Mouse (Mus musculus) stomach, embryonic 16.5 days (tissue): Measurements from ENCODE around the gene Olfr1066. TPM values are rescaled to one million over a fixed set of nuclear protein-coding genes. Genes with fewer than 3 reads are reported as not detected.
"Not testable (repeated sequence)": the region's sequence is repeated elsewhere in the genome, so short reads cannot be mapped to it uniquely, and the experiment has no call there.

ENCODE experiments used
- ATAC-seq: fragments of 200-750 bp; cut with Nextera tagmentation; 2 replicates; pipeline ENCODE4 v1.8.0; 2017; ENCODE audit warnings: moderate number of reproducible peaks, moderate TSS enrichment; ENCODE audit not compliant: insufficient read depth, low FRiP score
- H3K27ac ChIP-seq: fragments of 300-500 bp; sonication (generic); 2 replicates; pipeline ENCODE4 v1.5.1; 2014; ENCODE audit warnings: low read length
- H3K27me3 ChIP-seq: fragments of 300-500 bp; sonication (generic); 2 replicates; pipeline ENCODE4 v1.6.1; 2014; ENCODE audit warnings: low read length, control low read depth, mixed read lengths; ENCODE audit not compliant: control insufficient read depth, insufficient read depth
- H3K36me3 ChIP-seq: fragments of 300-500 bp; sonication (generic); 2 replicates; pipeline ENCODE4 v1.6.1; 2014; ENCODE audit warnings: low read length; ENCODE audit not compliant: control insufficient read depth, insufficient read depth
- H3K4me1 ChIP-seq: fragments of 300-500 bp; sonication (generic); 2 replicates; pipeline ENCODE4 v1.6.1; 2014; ENCODE audit warnings: low read length, control low read depth, mixed read lengths; ENCODE audit not compliant: control insufficient read depth, insufficient read depth
- H3K4me2 ChIP-seq: fragments of 300-500 bp; sonication (generic); 2 replicates; pipeline ENCODE4 v1.6.1; 2014; ENCODE audit warnings: low read depth, low read length, mixed read lengths
- H3K4me3 ChIP-seq: fragments of 300-500 bp; sonication (generic); replicated peaks from 2 replicates; pipeline ENCODE4 v1.5.1; 2014; ENCODE audit warnings: mild to moderate bottlenecking, low read length
- H3K9ac ChIP-seq: fragments of 300-500 bp; sonication (generic); 2 replicates; pipeline ENCODE4 v1.6.1; 2014; ENCODE audit warnings: low read length
- H3K9me3 ChIP-seq: fragments of 300-500 bp; sonication (generic); replicated peaks from 2 replicates; pipeline ENCODE4 v1.6.1; 2016; ENCODE audit warnings: low read length, control low read depth; ENCODE audit not compliant: control insufficient read depth
- WGBS: fragments of 180-500 bp; shearing (Covaris S2); extraction: QIAGEN DNeasy Blood & Tissue Kit; methylation state at CpG from one replicate; pipeline ENCODE4 v1.1.7; 2014; 5-methylcytosine and 5-hydroxymethylcytosine counted together
- polyA plus RNA-seq: library from polyadenylated mRNA; unstranded; fragments of >200 nt; fragmentation: Nextera tagmentation; extraction: Ambion mirVana; gene quantifications from 2 replicates; pipeline ENCODE4 v1.2.1, GENCODE M21; 2015

Gene Olfr1066
- polyA plus RNA-seq = not detected in 2 replicates

DNA sequence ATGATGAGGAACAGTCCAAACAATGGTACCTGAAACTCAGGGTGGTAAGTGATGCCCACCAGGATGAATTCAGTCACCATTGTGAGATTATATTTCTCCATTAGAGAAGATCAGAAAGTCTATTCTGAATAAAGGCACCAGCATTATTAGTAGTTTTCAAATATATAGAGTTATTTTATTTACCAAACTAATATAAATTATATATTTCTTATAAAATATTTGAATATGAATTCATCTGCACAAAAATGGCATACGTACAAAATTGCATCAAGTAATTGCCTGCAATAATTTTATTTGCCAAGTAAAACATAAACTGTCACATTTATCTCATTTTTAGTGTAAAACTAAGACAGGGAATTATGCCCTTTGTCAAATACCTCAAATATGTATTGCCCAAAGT lies at the start of gene Olfr1066:
Gene Olfr1066, minus strand, starts transcription at position 101 of the 400 bp plus-strand sequence.
- Histone ChIP-seq H3K4me2 (no peak within 1 kb of the TSS), H3K36me3 (no peaks in the 10 kb centered on the region), H3K4me3 (no peak within 1 kb of the TSS), H3K9ac (no peak within 1 kb of the TSS), H3K4me1 (no peaks in the 10 kb centered on the region), H3K27me3 (no peaks in the 10 kb centered on the region), H3K27ac (no peak within 1 kb of the TSS), H3K9me3 (no peaks in the 10 kb centered on the region)
- ATAC-seq = no peak
- 70% methylated on average over 1 of the region's 1 CpGs for WGBS

DNA sequence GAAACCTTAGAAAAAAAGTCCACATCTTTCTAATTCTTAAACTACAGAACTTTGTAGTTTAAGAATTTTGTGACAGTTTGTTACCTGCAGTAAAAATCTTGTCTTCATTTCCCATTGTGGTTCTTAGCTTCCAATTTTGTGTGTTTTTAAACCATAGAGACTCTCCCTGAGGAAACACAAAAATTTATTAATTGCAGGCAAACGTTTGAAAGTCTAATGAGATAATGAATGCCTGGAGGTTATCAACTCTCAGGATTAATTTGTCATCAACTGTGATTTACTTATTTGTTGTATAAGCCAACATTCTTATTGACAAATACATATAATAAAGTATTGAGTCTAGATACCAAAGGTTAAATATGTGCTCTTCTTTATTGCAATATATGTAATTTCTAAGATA lies 31.2 kb upstream of the Olfr1066 start, which contains the start of gene Olfr228:
Gene Olfr228, minus strand, starts transcription at position 101 of the 400 bp plus-strand sequence.
- Histone ChIP-seq H3K36me3 (no peaks in the 10 kb centered on the region), H3K9me3 (no peaks in the 10 kb centered on the region), H3K27me3 (no peaks in the 10 kb centered on the region), H3K27ac (no peak within 1 kb of the TSS), H3K4me2 (no peak within 1 kb of the TSS), H3K4me1 (no peaks in the 10 kb centered on the region), H3K4me3 (no peak within 1 kb of the TSS), H3K9ac (no peak within 1 kb of the TSS)
- ATAC-seq = no peak
- WGBS = 30% methylated on average over 1 of the region's 1 CpGs

DNA sequence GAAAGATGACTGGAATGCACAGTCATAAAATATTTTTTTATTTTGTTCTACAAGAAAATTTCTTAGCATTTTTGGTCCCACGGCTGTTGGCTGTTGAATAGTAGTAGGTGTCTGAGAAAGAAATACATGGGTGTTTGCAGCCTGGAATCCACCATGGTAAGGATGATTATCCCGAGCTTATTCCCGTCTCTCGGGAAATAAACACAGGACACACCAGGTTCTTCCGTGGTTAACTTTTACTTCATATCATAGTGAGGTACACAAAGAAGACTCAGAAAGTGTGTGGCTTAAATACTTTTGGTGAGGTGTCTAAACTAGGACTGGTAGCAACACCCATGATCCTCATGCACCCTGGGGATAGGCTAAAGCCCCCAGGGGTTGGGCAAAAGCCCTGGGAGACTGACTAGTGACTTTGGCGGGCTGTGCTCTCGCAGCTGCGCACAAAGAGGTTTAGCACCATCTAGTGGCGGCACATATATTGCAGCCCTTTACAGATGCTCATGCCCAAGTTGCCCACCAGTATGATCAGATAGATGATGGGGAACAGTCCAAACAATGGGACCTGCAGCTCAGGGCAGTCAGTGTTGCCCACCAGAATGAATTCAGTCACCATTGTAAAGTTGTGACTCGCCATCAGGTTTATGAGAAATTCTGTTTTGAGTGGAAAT lies 8.5 kb upstream of the Olfr1066 start:
- Histone ChIP-seq H3K9ac (peak overlapping the region; percentile 43; the same call in 1 of the 2 replicates), H3K4me2 (peak overlapping the region; percentile 43)

DNA sequence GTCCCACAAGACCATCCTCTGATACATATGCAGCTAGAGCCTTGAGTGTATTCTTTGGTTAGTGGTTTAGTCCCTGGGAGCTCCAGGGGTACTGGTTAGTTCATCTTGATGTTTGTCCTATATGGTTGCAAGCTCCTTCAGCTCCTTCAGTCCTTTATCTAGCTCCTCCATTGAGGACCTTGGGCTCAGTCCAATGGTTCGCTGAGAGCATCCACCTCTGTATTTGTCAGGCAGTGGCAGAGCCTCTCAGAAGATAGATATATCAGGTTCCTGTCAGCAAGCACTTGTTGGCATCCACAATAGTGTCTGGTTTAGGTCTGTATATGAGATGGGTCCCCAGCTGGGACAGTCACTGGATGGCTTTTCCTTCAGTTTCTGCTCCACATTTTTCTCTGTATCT lies 4.4 kb upstream of the Olfr1066 start:
- WGBS = 61% methylated on average over 1 of the region's 1 CpGs
- Histone ChIP-seq H3K27ac (no peak overlapping the region), H3K9ac (no peak overlapping the region), H3K36me3 (no peaks in the 10 kb centered on the region), H3K27me3 (no peaks in the 10 kb centered on the region), H3K4me2 (no peak overlapping the region), H3K4me3 (no peak overlapping the region), H3K4me1 (no peaks in the 10 kb centered on the region), H3K9me3 (no peaks in the 10 kb centered on the region)
- no peak for ATAC-seq

More for the DNA sequence above, 8.5 kb upstream of the Olfr1066 start:
- H3K9me3 ChIP-seq = no peaks in the 10 kb centered on the region
- H3K27me3 ChIP-seq = no peaks in the 10 kb centered on the region
- no peaks in the 10 kb centered on the region for H3K36me3 ChIP-seq
- H3K4me3 ChIP-seq = 0 out of 2 replicates have a peak overlapping the region, but pooled peaks have one; percentile 10
- H3K4me1 ChIP-seq = no peaks in the 10 kb centered on the region
- no peak for ATAC-seq
- no peak overlapping the region for H3K27ac ChIP-seq
- 27% methylated on average over 10 of the region's 10 CpGs for WGBS

DNA sequence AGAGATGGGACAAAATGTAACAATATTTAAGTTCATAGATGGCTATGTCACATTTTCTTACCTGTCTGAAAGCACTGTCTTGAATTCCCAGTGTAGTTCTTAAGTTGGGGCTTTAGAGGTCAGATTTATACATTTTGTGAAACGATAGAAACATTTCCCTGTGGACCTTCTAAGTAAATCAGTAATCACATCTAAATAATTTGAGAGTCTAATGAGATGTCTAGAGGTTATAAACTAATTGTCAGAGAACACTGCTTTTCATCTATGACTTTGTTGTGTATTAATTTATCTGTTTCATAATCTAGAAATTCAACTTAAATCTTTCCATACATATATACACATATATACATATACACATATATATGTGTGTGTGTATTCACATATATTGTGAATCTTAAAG lies 5.6 kb downstream of the Olfr1066 start, which contains the start of gene Olfr1065:
Gene Olfr1065, minus strand, starts transcription at position 101 of the 400 bp plus-strand sequence.
- H3K4me2 ChIP-seq, H3K4me1 ChIP-seq, H3K9ac ChIP-seq, H3K4me3 ChIP-seq, H3K27me3 ChIP-seq, H3K27ac ChIP-seq, H3K9me3 ChIP-seq, ATAC-seq, H3K36me3 ChIP-seq: not testable (repeated sequence)
- WGBS = no CpG with 5 or more reads among the region's 1 CpGs

DNA sequence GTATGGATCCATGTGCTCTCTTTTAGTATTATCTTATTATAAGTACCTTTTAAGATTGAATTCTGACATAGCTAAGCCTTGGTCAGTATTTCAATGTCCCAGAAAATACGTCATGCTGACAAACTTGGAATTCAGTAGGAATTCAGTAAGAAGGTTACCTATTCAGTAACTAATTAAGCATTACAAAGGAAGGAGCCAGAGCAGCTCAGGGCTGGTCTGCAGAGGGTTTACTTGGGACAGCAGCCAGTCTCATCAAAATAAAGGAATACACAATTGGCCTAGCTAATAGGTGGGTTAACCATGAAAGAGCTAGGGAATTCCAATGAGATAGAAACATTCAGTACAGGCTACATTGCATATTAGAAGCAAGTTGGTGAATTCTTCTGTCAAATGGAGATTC lies 14.0 kb downstream of the Olfr1066 start:
- WGBS = 65% methylated on average over 1 of the region's 1 CpGs
- ATAC-seq = not testable (repeated sequence)

DNA sequence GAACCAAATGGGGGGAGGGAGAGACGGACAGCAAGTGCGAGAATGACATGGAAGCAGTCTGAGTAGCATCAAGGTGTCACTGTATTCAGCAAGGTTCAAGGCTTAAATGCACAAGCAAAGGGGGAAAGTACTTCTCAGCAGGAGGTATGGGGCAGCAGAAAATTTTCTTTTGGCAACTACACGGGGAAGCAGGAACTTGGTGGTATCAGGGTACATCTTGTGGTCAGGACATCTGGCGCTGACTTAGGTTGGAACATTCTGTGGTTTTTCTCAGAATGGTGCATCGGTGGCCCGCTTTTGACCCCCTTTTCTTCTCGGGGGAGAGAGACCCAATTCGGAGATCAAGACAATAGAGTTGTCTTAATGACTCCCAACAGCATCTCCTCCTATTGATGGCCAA lies 27.6 kb downstream of the Olfr1066 start:
- H3K9ac ChIP-seq, ATAC-seq, H3K4me3 ChIP-seq, H3K4me2 ChIP-seq, H3K27ac ChIP-seq, H3K9me3 ChIP-seq, H3K27me3 ChIP-seq, H3K4me1 ChIP-seq, H3K36me3 ChIP-seq: not testable (repeated sequence)
- 88% methylated on average over 8 of the region's 8 CpGs for WGBS

More for the DNA sequence above, 14.0 kb downstream of the Olfr1066 start:
- H3K27me3 ChIP-seq, H3K4me3 ChIP-seq, H3K4me2 ChIP-seq, H3K9me3 ChIP-seq, H3K4me1 ChIP-seq, H3K27ac ChIP-seq, H3K36me3 ChIP-seq, H3K9ac ChIP-seq: not testable (repeated sequence)

DNA sequence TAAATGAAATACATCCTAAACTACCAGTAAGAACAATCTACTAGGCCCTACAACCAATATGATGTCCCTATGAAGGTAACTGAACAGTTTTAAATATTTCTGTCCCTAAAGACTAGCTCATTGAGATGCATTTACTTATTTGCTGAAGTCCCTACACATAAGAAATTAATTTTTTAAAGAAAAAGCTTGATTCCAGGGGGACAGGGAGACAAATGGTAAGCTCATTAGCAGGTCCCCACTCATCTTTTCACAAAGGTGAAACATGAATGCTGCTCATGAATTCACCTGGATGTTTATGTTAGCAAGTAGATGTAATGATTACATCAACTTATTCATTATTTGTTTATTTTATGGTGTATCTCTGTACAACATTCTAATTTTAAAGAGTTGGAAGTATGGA lies 29.4 kb downstream of the Olfr1066 start, which contains the start of gene Olfr1062:
Gene Olfr1062, minus strand, starts transcription at position 101 of the 400 bp plus-strand sequence.
- H3K4me3 ChIP-seq, H3K4me1 ChIP-seq, H3K4me2 ChIP-seq, H3K36me3 ChIP-seq, H3K27ac ChIP-seq, H3K27me3 ChIP-seq, H3K9me3 ChIP-seq, H3K9ac ChIP-seq, ATAC-seq: not testable (repeated sequence)

DNA sequence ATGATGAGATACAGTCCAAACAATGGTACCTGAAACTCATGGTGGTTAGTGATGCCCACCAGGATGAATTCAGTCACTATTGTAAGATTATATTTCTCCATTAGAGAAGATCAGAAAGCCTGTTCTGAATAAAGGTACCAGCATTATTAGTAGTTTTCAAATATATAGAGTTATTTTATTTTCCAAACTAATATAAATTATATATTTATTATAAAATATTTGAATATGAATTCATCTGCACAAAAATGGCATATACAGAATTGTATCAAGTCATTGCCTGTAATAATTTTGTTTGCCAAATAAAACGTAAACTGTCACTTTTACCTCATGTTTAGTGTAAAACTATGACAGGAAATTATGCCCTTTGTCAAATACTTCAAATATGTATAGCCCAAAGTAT lies 42.1 kb downstream of the Olfr1066 start, which contains the start of gene Olfr1061:
Gene Olfr1061, minus strand, starts transcription at position 101 of the 400 bp plus-strand sequence.
- WGBS = 73% methylated on average over 1 of the region's 1 CpGs
- no peak within 1 kb of the TSS for H3K4me3 ChIP-seq
- no peak for ATAC-seq
- no peak within 1 kb of the TSS for H3K27ac ChIP-seq
- no peak within 1 kb of the TSS for H3K9ac ChIP-seq
- H3K4me2 ChIP-seq = no peak within 1 kb of the TSS
- H3K27me3 ChIP-seq = no peaks in the 10 kb centered on the region
- no peaks in the 10 kb centered on the region for H3K36me3 ChIP-seq
- H3K4me1 ChIP-seq = no peaks in the 10 kb centered on the region
- H3K9me3 ChIP-seq = no peaks in the 10 kb centered on the region
